Mouse (Mus musculus): ENCODE results near the gene Gm20662.
A peak's percentile ranks its signal among the peaks of the same experiment; 100 is the strongest.

- TF ChIP-seq POLR2A (IDR thresholded peaks at IDR 0.05; ENCODE audit: borderline replicate concordance, insufficient read depth, low read length) (peak; percentile 52; the same call in 1 of the 2 replicates), CTCF (IDR thresholded peaks at IDR 0.05; ENCODE audit: borderline replicate concordance, insufficient read depth, low read depth, low read length) (no peak)
These were observed 77.2 kb downstream of the Gm20662 start for GRCm38 (mm10) chr9:108073141-108073930.
